Mouse (Mus musculus) small intestine, adult 2 months (tissue): ENCODE measurements around the gene Arpp19.

Experiments used
- CTCF ChIP-seq: fragments of 200-500 bp; IDR thresholded peaks from 2 replicates; pipeline ENCODE4 v1.5.1; 2012; ENCODE audit warnings: low read depth, mild to moderate bottlenecking, control low read depth, inconsistent platforms, low read length, moderate library complexity, mixed read lengths; ENCODE audit not compliant: insufficient replicate concordance, insufficient read length; ENCODE audit errors: extremely low read depth
- POLR2A ChIP-seq: fragments of 200-500 bp; IDR thresholded peaks from 2 replicates; pipeline ENCODE4 v1.6.1; 2012; ENCODE audit warnings: low read depth, mild to moderate bottlenecking, control low read depth, inconsistent platforms, low read length, moderate library complexity

GRCm38 (mm10) chr9:75040566-75040965, 3.2 kb downstream of the Arpp19 start:
- TF ChIP-seq POLR2A (no peak), CTCF (no peak)
